Mouse (Mus musculus) left cerebral cortex, postnatal 10 days (tissue): ENCODE results near the gene Pum2. TPM values are rescaled to one million over a fixed set of nuclear protein-coding genes. Genes with fewer than 3 reads are reported as not detected.
A peak's percentile ranks its signal among the peaks of the same experiment; 100 is the strongest.
"Not testable (repeated sequence)": the region's sequence is repeated elsewhere in the genome, so short reads cannot be mapped to it uniquely, and the experiment has no call there.

Source experiments
- DNase-seq, 2 experiments: peaks; one replicate each; pipeline ENCODE4 v3.0.0; 2021 to 2022; ENCODE audit warnings: low spot score in 2 of 2, mixed read lengths in 1 of 2; ENCODE audit errors: extremely low spot score in 1 of 2
- intact Hi-C: fragments of 180-260 bp; cut with DNase I; formaldehyde crosslinking; loops from one replicate; pipeline ENCODE4 v1.15.1; 2025
- total RNA-seq, 2 experiments: library from RNA; stranded (reverse); gene quantifications; 2 replicates each; pipeline ENCODE4 v1.2.3; 2021

Pum2 gene
- 100 to 1,000 TPM; 149 to 193 TPM for total RNA-seq

DNA sequence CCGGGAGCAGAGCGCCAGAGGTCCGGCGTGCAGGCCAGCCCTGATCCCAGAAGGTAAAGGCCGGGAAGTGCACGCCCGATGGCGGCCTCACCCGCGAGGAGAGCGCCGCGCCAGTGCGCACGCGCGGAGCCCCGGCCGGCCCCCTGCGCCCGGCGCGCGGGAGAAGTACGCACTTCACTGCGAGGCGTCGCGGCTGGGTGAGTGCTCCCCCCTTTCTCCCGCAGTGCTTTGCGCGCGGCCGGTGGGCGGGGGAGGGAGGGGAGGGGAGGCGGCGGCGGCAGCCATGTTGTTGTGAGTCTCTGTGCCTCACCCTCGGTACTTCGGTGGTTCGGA, at the start of gene Pum2:
Pum2 (plus strand) TSS at position 161 of the 333 bp plus-strand sequence.
- DNase-seq: peak; percentile 84 to 96
- intact Hi-C loops: loop anchor here (5.0 kb wide), 1 partner anchor 37 kb away; no protein-coding TSS in a partner anchor

DNA sequence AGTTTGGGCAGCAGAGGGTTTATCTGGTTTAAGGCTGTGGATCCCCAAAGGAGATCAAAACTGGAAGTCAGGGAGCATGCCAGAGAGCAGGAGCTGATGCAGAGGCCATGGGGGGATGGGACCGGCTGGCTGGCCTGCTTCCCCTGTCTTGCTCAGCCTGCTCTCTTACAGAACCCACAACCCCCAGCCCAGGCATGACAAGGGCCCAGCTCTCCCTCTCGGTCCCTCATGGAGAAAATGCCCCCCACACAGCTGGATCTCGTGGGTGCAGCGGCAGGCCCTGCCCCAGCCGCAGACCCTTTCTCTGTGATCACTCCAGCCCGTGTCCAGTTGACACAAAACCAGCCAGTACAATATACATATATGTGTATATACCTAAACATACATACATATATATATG, 44.4 kb upstream of the Pum2 start:
- intact Hi-C loops: no loop called here
- DNase-seq: no peak

DNA sequence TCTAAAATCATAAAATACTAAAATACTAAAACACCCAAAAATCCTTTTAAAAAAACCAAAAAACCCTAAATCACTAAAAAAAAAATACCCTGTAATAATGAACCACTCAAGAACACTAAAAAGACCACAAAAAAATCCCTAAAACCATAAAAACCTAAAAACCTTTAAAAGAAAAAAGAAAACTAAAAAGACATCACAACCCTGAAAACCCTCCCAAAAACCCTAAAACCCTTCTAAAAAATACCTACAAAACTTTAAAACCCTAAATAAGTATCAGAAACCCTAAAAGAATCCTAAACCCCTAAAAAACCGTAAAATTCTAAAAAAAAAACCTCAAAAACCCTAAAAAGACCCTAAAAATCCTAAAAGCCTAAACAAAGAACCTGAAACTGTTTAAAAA, 42.2 kb upstream of the Pum2 start:
- no peak for DNase-seq
- intact Hi-C loops: no loop called here

DNA sequence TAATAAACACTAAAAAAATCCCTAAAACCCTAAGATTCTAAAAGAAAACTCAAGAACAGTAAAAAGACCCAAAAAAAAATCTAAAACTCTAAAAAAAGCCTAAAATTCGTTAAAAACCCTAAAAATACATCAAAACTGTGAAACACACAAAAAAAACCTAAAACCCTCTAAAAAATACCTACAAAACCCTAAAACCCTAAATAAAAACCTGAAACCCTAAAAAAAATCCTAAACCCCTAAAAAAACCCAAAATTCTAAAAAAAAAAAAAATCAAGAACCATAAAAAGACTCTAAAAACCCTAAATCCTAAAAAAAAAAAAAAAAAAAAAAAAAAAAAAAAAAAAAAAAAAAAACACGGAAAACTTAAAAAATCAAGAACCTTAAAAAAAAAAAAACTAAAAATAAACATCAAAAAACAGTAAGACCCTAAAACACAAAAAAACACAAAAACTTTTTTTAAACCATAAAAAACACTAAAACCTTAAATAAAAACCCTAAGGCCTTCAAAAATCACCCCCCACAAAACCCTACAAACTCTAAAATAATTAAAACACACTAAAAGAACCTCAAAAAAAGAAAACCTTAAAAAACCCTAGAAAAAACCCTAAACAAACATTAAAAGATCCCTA, 41.1 kb upstream of the Pum2 start:
- intact Hi-C loops: no loop called here
- no peak for DNase-seq

DNA sequence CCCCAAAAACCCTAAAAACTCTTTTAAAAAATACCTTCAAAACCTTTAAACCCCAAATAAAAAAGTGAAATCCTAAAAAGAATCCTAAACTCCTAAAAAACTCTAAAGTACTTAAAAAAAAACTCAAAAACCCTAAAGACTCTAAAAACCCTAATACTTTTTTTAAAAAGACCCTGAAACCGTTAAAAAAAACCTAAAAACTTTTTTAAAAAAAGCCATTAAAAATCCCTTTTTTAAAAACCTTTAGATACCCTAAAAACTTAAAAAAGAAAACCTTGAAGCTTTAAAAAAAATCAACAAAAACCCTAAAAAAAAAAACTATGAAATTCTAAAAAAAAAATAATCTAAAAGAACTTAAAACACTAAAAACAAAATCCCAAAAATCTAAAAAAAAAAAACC, 39.6 kb upstream of the Pum2 start:
- DNase-seq: no peak

DNA sequence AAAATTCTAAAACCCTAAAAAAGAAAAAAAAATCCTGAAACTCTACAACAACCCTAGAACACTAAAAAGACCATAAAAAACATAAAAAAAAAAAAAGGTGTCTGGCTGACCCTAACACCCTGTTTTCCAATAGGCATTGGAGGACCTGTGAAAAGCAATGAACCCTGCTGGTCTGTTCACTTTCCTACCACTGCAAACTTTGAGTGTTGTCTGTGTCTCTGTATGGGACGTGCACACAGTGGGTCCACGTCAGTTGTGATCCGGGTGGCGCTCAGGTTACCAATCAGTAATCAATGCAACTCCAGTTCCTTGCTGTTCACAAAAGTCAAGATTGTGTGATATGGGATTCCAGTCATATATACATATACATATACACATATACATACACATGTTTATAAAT, 38.4 kb upstream of the Pum2 start:
- DNase-seq: no peak
- intact Hi-C loops: loop anchor here (5.0 kb wide), 1 partner anchor 37 kb away; the partner anchor contains the start of gene Pum2

More for the DNA sequence above, 39.6 kb upstream of the Pum2 start:
- intact Hi-C loops: no loop called here

DNA sequence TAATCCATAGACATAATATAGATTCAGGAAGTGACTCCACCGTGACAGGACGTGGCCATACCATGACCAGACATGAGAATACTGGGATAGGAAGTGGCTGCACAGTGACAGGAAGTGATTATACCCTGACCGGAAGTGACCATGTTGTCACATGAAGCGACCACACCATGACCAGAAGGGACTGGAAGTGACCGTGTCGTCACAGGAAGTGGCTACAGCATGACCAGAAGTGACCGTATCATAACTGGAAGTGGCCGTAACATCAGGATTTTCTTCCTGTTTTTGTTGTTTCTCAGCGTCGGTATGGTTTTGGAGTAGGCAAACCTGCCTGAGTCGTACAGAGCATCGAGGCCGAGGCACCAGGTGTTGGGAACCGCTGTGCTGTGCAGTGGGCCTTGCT, 37.0 kb upstream of the Pum2 start:
- DNase-seq: no peak
- intact Hi-C loops: loop anchor here (5.0 kb wide), 1 partner anchor 35 kb away; the partner anchor contains the start of gene Pum2

DNA sequence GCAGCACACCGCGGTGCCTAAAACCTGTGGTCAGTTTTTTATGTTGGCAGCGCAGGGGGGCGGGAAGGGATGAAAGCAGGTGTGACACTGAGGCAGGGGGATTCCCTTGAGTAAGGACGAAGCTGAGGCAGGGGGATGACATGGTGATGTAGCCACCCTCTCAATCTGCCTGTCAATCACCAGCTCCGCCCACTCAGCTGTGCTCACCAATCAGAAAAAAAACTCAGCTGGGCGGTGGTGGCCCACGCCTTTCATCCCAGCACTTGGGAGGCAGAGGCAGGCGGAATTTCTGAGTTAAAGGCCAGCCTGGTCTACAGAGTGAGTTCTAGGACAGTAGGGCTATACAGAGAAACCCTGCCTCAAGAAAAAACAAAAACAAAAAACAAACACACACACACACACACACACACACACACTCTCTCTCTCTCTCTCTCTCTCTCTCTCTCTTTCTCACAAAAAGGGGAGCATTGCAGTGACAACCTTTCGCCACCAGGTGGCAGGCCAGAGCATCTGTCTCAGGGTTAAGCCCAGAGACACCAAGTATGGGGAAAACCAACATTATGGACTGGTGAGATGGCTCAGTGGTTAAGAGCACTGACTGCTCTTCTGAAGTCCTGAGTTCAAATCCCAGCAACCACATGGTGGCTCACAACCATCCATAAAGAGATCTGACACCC, 35.4 kb upstream of the Pum2 start:
- intact Hi-C loops: loop anchor here (5.0 kb wide), 1 partner anchor 34 kb away; the partner anchor contains the start of gene Pum2
- peak in 1 of 2 experiments; percentile 83 for DNase-seq

DNA sequence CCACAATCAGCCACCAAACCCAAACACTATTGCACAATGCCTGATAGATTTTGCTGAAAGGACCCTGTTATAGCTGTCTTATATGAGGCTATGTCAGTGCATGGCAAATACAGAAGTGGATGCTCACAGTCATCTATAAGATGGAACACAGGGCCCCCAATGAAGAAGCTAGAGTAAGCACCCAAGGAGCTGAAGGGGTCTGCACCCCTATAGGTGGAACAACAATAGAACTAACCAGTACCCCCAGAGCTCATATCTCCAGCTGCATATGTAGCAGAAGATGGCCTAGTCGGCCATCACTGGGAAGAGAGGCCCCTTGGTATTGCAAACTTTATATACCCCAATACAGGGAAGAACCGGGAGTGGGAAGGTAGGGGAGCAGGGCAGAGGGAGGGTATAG, 33.7 kb upstream of the Pum2 start:
- intact Hi-C loops, DNase-seq: not testable (repeated sequence)

DNA sequence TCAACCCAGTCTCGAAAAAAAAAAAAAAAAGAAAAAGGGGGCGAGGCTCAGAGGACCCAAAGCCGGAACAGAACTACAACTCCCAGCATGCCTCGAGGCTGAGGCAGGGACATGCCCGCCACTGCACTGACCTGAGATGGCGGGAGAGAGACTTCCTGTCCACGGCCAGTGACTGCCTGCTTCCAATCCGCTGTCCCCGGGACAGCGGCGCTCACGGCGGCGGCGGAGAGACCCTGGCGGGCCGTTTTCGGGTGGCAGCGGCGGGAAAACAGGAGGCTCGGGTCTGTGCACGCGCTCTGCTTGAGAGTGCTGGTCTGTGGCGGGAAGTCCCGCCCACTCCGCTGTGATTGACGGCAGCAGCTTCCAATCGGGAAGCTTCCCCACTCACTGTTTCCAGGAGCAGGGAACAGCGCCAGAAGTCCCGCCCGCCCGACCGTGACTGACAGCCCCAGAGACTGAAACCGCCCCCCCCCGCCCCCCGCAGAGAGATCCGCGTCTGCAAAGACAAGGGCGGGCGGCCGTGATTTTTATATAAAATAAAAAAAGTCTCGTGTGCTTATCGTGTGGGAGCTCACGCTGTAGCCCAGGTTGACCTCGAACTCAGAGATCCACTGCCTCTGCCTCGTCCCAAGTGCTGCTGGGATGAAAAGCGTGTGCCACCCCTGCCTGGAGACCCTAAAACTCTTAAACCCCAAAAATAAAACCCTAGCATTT, 33.1 kb upstream of the Pum2 start:
- peak; percentile 97 to 99 for DNase-seq
- intact Hi-C loops: no loop called here

DNA sequence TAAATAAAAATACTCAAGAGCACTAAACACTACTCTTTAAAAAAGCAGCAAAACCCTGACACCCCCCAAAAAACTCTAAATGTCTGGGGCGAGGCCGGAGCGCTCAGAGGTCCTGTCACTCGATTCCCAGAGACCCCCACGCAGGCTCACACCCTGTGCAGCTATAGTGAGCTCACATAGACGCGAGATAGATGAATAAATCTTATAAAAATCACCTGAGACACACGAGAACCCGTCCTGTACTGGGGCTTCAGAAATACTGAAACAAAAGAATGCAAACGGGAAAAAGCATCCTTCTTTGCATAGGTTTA, 32.6 kb upstream of the Pum2 start:
- DNase-seq: no peak
- intact Hi-C loops: no loop called here

DNA sequence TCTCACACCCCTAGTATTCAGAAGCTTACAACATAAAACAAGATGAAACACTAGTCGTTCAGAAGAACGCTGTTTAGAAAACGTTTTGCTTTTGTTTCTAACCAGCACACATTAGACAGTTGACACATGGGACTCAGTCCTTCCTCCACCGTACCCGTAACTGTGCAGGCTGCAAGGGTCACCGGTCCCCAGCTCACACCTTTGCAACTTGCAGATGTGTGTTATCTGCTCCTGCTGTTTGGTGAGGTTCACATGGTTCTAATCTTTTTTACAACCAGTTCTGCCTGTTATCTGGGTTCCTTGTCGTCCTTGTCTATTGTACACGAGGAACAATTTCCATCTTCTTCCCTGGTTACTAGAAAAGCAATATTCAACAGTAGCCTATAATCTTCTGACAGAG, 25.7 kb upstream of the Pum2 start:
- intact Hi-C loops: not testable (repeated sequence)

DNA sequence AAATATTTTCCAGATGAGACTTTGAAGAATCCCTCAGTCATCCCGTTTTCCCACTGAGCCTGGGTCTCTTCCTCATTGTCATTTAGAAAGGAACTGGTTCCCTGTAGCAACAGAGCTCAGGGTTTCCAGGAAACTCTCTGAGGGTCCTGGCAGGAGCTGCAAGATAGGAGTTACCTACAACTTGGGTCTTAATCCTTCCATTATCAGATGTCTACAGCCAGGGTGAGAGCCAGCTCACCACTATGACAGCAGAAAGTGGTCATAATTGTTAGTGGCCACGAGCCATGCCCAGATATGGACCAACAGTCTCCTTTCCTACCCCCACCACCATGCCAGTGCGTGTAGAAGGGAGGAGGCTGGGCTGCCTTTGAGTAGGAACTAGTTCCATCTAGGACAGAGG, 23.9 kb upstream of the Pum2 start:
- intact Hi-C loops, DNase-seq: not testable (repeated sequence)

More for the DNA sequence above, 25.7 kb upstream of the Pum2 start:
- not testable (repeated sequence) for DNase-seq

DNA sequence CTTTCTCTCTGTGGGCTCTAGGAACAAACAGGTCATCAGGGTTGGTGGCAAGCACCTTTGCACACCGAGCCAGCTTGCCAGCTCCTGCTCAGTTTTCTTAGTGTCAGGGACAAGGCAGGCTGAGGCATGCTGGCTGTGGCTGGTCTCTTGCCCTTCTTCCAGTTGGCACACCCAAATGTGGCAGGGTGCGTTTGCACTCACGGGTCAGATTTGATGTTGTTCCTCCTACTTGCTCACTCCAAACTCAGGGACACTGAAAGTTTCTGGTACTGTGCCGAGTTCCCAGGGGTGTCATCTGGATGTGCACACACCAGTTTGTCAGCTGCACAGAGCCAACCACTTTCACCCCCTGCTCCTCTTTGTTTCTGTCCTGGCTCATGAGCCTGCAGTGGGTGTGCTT, 17.3 kb upstream of the Pum2 start:
- DNase-seq: no peak
- intact Hi-C loops: no loop called here

DNA sequence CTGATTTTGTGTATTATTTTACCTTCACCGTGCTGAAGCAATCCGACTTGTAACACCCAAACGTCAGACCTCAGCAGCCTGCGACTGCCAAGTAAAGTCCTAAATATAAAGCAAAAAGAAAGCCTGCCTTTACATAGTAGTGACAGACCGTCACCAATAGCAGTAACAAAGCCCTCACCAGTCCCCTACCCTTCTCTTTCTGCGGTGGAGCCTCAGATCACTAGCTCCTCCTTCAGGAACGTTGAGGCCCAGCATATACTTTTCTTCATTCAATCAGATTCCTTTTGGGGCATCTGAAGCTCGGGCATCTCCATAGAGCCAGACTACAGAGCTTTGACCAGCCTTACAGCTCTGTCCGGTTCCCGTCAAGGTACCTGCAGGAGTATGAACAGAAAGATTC, 16.8 kb upstream of the Pum2 start:
- intact Hi-C loops: no loop called here

DNA sequence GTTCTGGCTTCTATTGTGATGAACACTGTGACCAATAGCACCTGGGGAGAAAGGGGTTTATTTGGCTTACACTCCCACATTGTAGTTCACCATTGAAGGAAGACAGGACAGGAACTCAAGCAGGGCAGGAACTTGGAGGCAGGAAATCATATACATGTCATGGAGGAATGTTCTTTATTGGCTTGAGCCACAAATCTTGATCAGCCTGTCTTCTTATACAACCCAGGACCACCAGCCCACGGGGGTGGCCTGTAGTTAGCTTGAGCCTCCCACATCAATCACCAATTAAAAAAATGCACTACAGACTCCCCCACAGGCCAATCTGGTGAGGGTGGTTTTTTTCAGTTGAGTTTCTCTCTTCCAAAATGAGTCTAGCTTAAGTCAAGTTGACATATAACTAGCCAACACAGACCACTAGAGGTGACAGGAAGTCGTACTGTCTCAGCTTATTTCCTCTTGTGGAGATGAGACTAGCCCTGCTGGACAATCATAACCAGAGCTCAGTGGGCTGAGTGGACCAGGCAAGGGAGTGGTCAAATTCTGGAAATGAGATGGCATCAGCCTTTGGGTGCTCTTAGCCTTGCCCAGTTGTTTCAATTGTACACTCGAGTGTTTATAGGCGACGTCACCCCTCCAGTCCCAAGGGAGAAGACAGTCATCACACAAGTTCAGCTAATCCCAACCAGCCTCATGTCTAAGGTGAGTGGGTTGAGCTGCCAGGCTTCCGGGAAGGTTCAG, 16.1 kb upstream of the Pum2 start:
- DNase-seq: no peak
- intact Hi-C loops: no loop called here

More for the DNA sequence above, 16.8 kb upstream of the Pum2 start:
- no peak for DNase-seq

DNA sequence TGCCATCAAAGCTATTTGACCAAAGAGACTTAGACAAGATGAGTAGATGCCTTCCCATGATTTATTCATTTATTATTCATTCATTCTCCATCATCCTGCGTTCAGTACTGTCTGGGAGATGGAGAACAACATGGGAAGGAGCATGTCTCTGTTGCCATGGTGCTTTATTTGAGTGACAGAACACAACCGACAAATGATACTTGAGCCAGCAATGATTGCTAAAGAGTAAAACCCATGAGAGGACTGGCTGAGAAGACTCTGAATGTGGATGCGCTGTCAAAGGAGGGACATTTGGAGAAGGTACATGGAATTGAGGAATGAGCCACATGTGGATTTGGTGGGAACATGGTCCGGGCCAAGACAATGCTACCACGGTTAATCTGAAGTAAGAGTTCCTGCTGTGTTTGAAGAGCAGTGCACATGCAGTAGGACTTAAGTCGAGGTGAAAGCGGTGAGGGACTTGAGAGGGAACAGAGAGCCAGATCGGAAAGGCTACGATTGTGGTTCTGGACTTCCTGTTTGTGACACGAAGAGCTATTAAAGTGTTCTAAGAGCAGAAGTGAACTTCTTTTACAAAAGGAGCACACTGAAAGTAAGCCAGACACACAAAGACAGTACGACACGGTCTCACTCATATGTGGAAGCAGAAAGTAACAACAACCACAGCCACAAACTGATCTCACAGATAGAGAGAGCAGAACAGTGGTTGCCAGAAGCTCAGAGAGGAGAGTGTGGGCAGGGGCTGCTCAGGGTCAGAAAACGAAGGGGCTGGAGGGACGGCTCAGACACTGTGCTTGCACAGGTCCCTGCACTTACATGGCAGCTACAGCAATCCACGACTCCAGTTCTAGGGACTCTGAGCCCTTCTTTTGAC, 14.3 kb upstream of the Pum2 start:
- intact Hi-C loops: no loop called here
- no peak for DNase-seq

DNA sequence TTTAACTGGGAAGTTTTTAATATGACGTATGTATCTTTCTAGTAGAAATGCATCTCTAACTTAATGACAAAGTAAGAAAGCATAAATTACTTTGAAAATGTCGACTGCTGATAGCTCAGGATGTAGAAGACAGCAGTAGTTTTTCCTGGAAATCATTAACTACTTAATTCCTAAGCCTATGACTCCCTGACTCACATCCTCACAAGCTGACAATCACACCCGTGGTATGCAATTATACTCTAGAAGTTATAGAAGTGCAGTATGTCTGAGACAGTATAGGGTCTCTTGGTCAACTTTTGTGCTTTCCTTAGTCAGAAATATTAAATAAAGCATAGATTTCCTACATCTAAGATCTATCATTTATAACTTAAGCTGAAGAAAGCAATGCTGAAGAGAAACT, 12.2 kb upstream of the Pum2 start:
- no peak for DNase-seq
- intact Hi-C loops: no loop called here

DNA sequence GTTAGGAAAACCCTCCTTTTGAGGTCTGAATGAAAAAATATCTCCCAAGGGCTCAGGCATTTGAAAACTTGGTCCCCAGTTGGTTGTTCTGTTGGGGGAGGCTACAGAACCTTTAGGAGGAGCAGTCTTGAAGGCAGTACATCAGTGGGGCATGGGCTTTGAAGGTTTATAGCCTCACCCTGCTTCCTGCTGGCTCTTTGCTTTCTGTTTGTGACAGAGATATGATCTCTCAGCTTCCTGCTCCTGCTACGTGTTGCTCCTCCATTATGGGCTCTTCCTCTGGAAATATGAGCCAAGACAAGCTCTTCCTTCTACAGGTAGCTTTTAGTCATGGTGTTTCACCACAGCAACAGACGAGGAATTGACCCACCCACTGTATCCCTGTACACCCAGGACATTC, 11.8 kb upstream of the Pum2 start:
- intact Hi-C loops: no loop called here
- no peak for DNase-seq
